Mouse (Mus musculus) cerebellum, adult 2 months (tissue): ENCODE measurements around the gene Alcam. TPM values are rescaled to one million over a fixed set of nuclear protein-coding genes. Genes with fewer than 3 reads are reported as not detected.

Experiments used
- DNase-seq, 2 experiments: peaks; one replicate each; pipeline ENCODE4 v3.0.0; 2021
- H3K27ac ChIP-seq: fragments of 200-500 bp; 2 replicates; pipeline ENCODE4 v1.5.1; 2012; ENCODE audit warnings: low read length, control low read depth, inconsistent platforms; ENCODE audit not compliant: insufficient read depth
- H3K27me3 ChIP-seq: fragments of 200-500 bp; 2 replicates; pipeline ENCODE4 v1.6.1; 2012; ENCODE audit warnings: inconsistent platforms, mild to moderate bottlenecking, low read length, moderate library complexity; ENCODE audit not compliant: control insufficient read depth, insufficient read depth
- H3K4me1 ChIP-seq: fragments of 200-500 bp; 2 replicates; pipeline ENCODE4 v1.6.1; 2011; ENCODE audit warnings: low read length; ENCODE audit not compliant: control insufficient read depth, insufficient read depth
- H3K4me3 ChIP-seq: fragments of 200-500 bp; replicated peaks from 2 replicates; pipeline ENCODE3; 2011; ENCODE audit warnings: mild to moderate bottlenecking, low read depth, low read length, control low read depth; ENCODE audit not compliant: insufficient read depth
- CTCF ChIP-seq: fragments of 200-500 bp; IDR thresholded peaks from 2 replicates; pipeline ENCODE4 v1.5.1; 2011; ENCODE audit warnings: low read depth, mild to moderate bottlenecking, control low read depth, low read length, moderate library complexity, borderline replicate concordance; ENCODE audit not compliant: insufficient read depth
- POLR2A ChIP-seq: fragments of 200-500 bp; IDR thresholded peaks from 2 replicates; pipeline ENCODE4 v1.6.1; 2011; ENCODE audit warnings: low read length, control low read depth, borderline replicate concordance; ENCODE audit not compliant: insufficient read depth
- WGBS: fragments of 180-500 bp; shearing (Covaris S2); methylation state at CpG from one replicate; pipeline ENCODE4 v1.1.7; 2018; 5-methylcytosine and 5-hydroxymethylcytosine counted together
- polyA plus RNA-seq: library from polyadenylated mRNA; depleted of rRNA; stranded (reverse); fragments of >200 nt; gene quantifications from 2 replicates; pipeline ENCODE4 v1.2.3, GENCODE M21; 2012

The Alcam gene
- polyA plus RNA-seq, 1 experiment, result 23.4 TPM

DNA sequence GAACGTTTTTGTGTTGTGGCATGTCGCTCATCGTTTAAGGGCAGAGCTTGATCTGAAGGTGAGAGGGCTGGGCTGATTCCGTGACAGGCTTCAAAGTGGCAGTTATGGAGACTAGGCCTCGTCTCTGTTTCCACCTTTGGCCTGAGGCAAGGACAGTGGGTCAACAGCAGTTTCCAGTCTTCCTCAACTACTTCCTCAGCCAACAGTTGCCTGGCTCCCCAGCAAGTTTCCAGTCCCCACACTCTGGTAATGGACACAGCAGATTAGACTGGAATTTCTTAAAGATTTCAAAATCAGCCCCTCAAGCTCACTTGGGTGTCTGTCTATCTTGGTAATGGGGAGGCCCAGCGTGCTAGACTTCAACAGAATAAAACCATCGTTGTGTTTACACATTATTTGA is 224.4 kb downstream of the Alcam start:
- Histone ChIP-seq H3K4me3 (no peak overlapping the region), H3K27me3 (no peaks in the 10 kb centered on the region), H3K4me1 (no peaks in the 10 kb centered on the region), H3K27ac (no peak overlapping the region)
- 79% methylated on average over 7 of the region's 7 CpGs for WGBS
- DNase-seq, result no peak
- TF ChIP-seq CTCF, result no peak
- TF ChIP-seq POLR2A, result no peak

DNA sequence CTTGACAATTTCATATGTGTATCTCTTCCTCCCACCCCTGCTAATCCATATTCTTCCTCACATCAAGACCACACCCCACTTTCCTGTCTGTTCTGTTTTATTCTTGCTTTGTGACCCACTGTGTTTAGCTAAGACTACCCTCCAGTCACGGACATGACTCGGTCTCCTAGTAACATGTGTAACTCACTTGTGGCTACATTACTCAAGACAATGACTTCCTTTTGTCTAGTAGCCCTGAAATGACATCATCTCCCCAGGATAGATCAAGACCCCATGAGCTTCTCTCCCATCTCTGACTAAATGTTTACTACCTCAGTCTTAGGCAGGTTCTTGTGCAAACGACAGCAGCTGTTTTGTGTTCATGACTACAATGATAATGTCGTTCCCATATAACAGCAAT is 231.0 kb downstream of the Alcam start:
- 78% methylated on average over 4 of the region's 4 CpGs for WGBS
- H3K27ac ChIP-seq, result no peak overlapping the region
- no peak for DNase-seq
- TF ChIP-seq POLR2A (no peak), CTCF (no peak)
- no peaks in the 10 kb centered on the region for H3K27me3 ChIP-seq
- no peaks in the 10 kb centered on the region for H3K4me1 ChIP-seq
- no peak overlapping the region for H3K4me3 ChIP-seq

GRCm38 (mm10) chr16:52219069-52219468 is 234.8 kb downstream of the Alcam start:
- H3K27ac ChIP-seq, result no peak overlapping the region
- WGBS, result 24% methylated on average over 2 of the region's 2 CpGs
- DNase-seq, result no peak
- peak; percentile 40; the same call in 1 of the 2 replicates for TF ChIP-seq CTCF
- TF ChIP-seq POLR2A, result no peak
- H3K4me3 ChIP-seq, result no peak overlapping the region
- no peaks in the 10 kb centered on the region for H3K27me3 ChIP-seq
- H3K4me1 ChIP-seq, result no peaks in the 10 kb centered on the region

GRCm38 (mm10) chr16:52210844-52211606 is 242.8 kb downstream of the Alcam start:
- Histone ChIP-seq H3K27ac (no peak overlapping the region), H3K4me3 (no peak overlapping the region), H3K4me1 (no peaks in the 10 kb centered on the region), H3K27me3 (no peaks in the 10 kb centered on the region)
- no peak for DNase-seq
- TF ChIP-seq CTCF (no peak), POLR2A (no peak)
- WGBS, result 82% methylated on average over 8 of the region's 8 CpGs

DNA sequence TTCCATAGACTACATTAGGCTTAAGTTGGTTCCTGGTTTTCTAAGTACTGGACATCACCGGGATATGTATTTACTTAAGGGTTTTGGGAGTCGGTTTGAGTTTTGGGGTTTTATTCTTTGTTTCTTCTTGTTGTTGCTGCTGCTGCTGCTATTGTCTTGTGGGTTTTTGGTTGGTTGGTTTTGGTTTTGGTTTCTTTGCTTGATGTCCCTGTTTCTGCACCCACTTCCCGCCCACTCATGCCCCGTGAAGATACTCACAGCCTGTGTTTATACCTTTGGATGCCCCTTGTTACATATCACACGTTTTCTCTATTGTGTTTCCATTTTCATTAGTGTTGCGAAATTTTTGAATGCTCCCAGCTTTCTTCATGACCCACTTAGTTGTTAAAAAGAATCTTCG is 253.8 kb downstream of the Alcam start:
- H3K27ac ChIP-seq, result no peak overlapping the region
- no peak for DNase-seq
- H3K4me1 ChIP-seq, result no peaks in the 10 kb centered on the region; the same call in 1 of the 2 replicates
- no peak for TF ChIP-seq CTCF
- TF ChIP-seq POLR2A, result no peak
- 94% methylated on average over 7 of the region's 7 CpGs for WGBS
- no peaks in the 10 kb centered on the region for H3K27me3 ChIP-seq
- no peak overlapping the region for H3K4me3 ChIP-seq
